Mouse (Mus musculus) CH12.LX (cell line): ENCODE measurements around the gene Ccdc103. TPM values are rescaled to one million over a fixed set of nuclear protein-coding genes. Genes with fewer than 3 reads are reported as not detected.

ENCODE experiments used
- DNase-seq: peaks from one replicate; pipeline ENCODE4 v3.0.0-alpha.2; 2013; ENCODE audit errors: extremely low read depth
- H3K27ac ChIP-seq: 2 replicates; pipeline ENCODE4 v1.5.1; 2012; ENCODE audit warnings: low read depth, mild to moderate bottlenecking, control low read depth, moderate library complexity; ENCODE audit not compliant: insufficient read depth
- H3K27me3 ChIP-seq: replicated peaks from 2 replicates; pipeline ENCODE3; 2012; ENCODE audit warnings: inconsistent platforms
- H3K36me3 ChIP-seq, 2 experiments: replicated peaks in 1 of 2; 2 replicates each; pipeline versions ENCODE3 to v1.6.1; 2012; ENCODE audit warnings: inconsistent platforms in 1 of 2, low read length in 1 of 2, mild to moderate bottlenecking in 1 of 2, mixed read lengths in 1 of 2, moderate library complexity in 1 of 2; ENCODE audit not compliant: control insufficient read depth in 1 of 2, insufficient read depth in 1 of 2
- H3K4me1 ChIP-seq, 2 experiments: 2 replicates each; pipeline ENCODE4 v1.6.1; 2012; ENCODE audit warnings: inconsistent platforms in 1 of 2, moderate library complexity in 1 of 2; ENCODE audit not compliant: insufficient read depth in 2 of 2, control insufficient read depth in 1 of 2
- H3K4me2 ChIP-seq: 2 replicates; pipeline ENCODE4 v1.6.1; 2012; ENCODE audit warnings: low read depth, mild to moderate bottlenecking, control low read depth; ENCODE audit not compliant: poor library complexity, insufficient read depth, severe bottlenecking
- H3K4me3 ChIP-seq, 3 experiments: fragments of 150-350 bp in 1 of 3; sonication (generic) in 1 of 3; replicated peaks in 1 of 3; 2 replicates each; pipeline versions ENCODE3 to v1.5.1; 2011 to 2012; ENCODE audit warnings: low read depth in 2 of 3, low read length in 2 of 3, mild to moderate bottlenecking in 2 of 3, moderate library complexity in 2 of 3, control low read depth in 1 of 3, improper control_type of control experiment in 1 of 3, inconsistent platforms in 1 of 3, mixed read lengths in 1 of 3; ENCODE audit not compliant: poor library complexity in 1 of 3
- H3K79me2 ChIP-seq: replicated peaks from 2 replicates; pipeline ENCODE4 v1.6.1; 2012; ENCODE audit warnings: mild to moderate bottlenecking, moderate library complexity; ENCODE audit not compliant: control insufficient read depth, poor library complexity, insufficient read depth, severe bottlenecking; ENCODE audit errors: extremely low read depth
- H3K9ac ChIP-seq: 2 replicates; pipeline ENCODE4 v1.6.1; 2012; ENCODE audit warnings: low read depth, mild to moderate bottlenecking, control low read depth, moderate library complexity; ENCODE audit not compliant: insufficient read depth
- H3K9me3 ChIP-seq: replicated peaks from 2 replicates; pipeline ENCODE3; 2012; ENCODE audit warnings: low read length, inconsistent platforms, mixed read lengths
- BHLHE40 ChIP-seq: IDR thresholded peaks from 2 replicates; pipeline ENCODE4 v1.6.1; 2011; ENCODE audit warnings: mild to moderate bottlenecking, low read depth, low read length, improper control_type of control experiment
- CHD1 ChIP-seq: IDR thresholded peaks from 2 replicates; pipeline ENCODE4 v1.6.1; 2012; ENCODE audit warnings: low read depth, low read length, improper control_type of control experiment, inconsistent platforms
- CHD2 ChIP-seq: IDR thresholded peaks from 2 replicates; pipeline ENCODE4 v1.6.1; 2011; ENCODE audit warnings: low read length, improper control_type of control experiment
- CTCF ChIP-seq, 2 experiments: IDR thresholded peaks in 1 of 2; conservative IDR thresholded peaks in 1 of 2; 2 replicates each; pipeline ENCODE4 v1.5.1; 2011 to 2012; ENCODE audit warnings: low read depth in 2 of 2, low read length in 2 of 2, improper control_type of control experiment in 1 of 2, inconsistent platforms in 1 of 2, mild to moderate bottlenecking in 1 of 2, moderate library complexity in 1 of 2
- E2F4 ChIP-seq: IDR thresholded peaks from 2 replicates; pipeline ENCODE4 v1.6.1; 2011; ENCODE audit warnings: low read depth, low read length, improper control_type of control experiment; ENCODE audit not compliant: insufficient replicate concordance
- EP300 ChIP-seq: IDR thresholded peaks from 2 replicates; pipeline ENCODE4 v1.6.1; 2011; ENCODE audit warnings: low read length, improper control_type of control experiment
- GABPA ChIP-seq: IDR thresholded peaks from 2 replicates; pipeline ENCODE4 v1.6.1; 2012; ENCODE audit warnings: low read depth, low read length, improper control_type of control experiment, inconsistent platforms; ENCODE audit not compliant: insufficient replicate concordance
- HCFC1 ChIP-seq: IDR thresholded peaks from 2 replicates; pipeline ENCODE4 v1.6.1; 2012; ENCODE audit warnings: low read depth, mild to moderate bottlenecking, inconsistent platforms, low read length, improper control_type of control experiment
- IRF4 ChIP-seq: IDR thresholded peaks from 2 replicates; pipeline ENCODE4 v1.6.1; 2014; ENCODE audit warnings: low read depth, mild to moderate bottlenecking, inconsistent platforms, low read length, improper control_type of control experiment
- JUN ChIP-seq: IDR thresholded peaks from 2 replicates; pipeline ENCODE4 v1.6.1; 2011; ENCODE audit warnings: low read depth, mild to moderate bottlenecking, low read length, improper control_type of control experiment, moderate library complexity; ENCODE audit not compliant: insufficient read depth
- JUND ChIP-seq: conservative IDR thresholded peaks from 2 replicates; pipeline ENCODE4 v1.6.1; 2011; ENCODE audit warnings: low read depth, low read length, improper control_type of control experiment
- MAX ChIP-seq: IDR thresholded peaks from 2 replicates; pipeline ENCODE4 v1.6.1; 2011; ENCODE audit warnings: low read length, improper control_type of control experiment
- MAZ ChIP-seq: IDR thresholded peaks from 2 replicates; pipeline ENCODE4 v1.6.1; 2012; ENCODE audit warnings: low read depth, mild to moderate bottlenecking, inconsistent platforms, low read length, improper control_type of control experiment, moderate library complexity
- MEF2A ChIP-seq: IDR thresholded peaks from 2 replicates; pipeline ENCODE4 v1.6.1; 2014; ENCODE audit warnings: low read depth, mild to moderate bottlenecking, inconsistent platforms, low read length, improper control_type of control experiment, borderline replicate concordance
- MXI1 ChIP-seq: IDR thresholded peaks from 2 replicates; pipeline ENCODE4 v1.6.1; 2011; ENCODE audit warnings: mild to moderate bottlenecking, low read depth, low read length, improper control_type of control experiment
- MYC ChIP-seq: IDR thresholded peaks from 2 replicates; pipeline ENCODE4 v1.6.1; 2011; ENCODE audit warnings: low read depth, mild to moderate bottlenecking, improper control_type of control experiment, low read length
- NELFE ChIP-seq: IDR thresholded peaks from 2 replicates; pipeline ENCODE4 v1.6.1; 2011; ENCODE audit warnings: low read depth, low read length, improper control_type of control experiment
- NRF1 ChIP-seq: IDR thresholded peaks from 2 replicates; pipeline ENCODE4 v1.6.1; 2014; ENCODE audit warnings: low read depth, mild to moderate bottlenecking, inconsistent platforms, low read length, improper control_type of control experiment, moderate library complexity
- PAX5 ChIP-seq: IDR thresholded peaks from 2 replicates; pipeline ENCODE4 v1.6.1; 2012; ENCODE audit warnings: low read length, inconsistent platforms, mixed read lengths
- POLR2A ChIP-seq: IDR thresholded peaks from 2 replicates; pipeline ENCODE4 v1.6.1; 2011; ENCODE audit warnings: low read depth, mild to moderate bottlenecking, improper control_type of control experiment, low read length
- RAD21 ChIP-seq: IDR thresholded peaks from 2 replicates; pipeline ENCODE4 v1.6.1; 2011; ENCODE audit warnings: low read depth, mild to moderate bottlenecking, low read length, improper control_type of control experiment, moderate library complexity
- RCOR1 ChIP-seq: conservative IDR thresholded peaks from 2 replicates; pipeline ENCODE4 v1.6.1; 2012; ENCODE audit warnings: low read depth, mild to moderate bottlenecking, inconsistent platforms, low read length, improper control_type of control experiment
- SIN3A ChIP-seq: IDR thresholded peaks from 2 replicates; pipeline ENCODE4 v1.6.1; 2012; ENCODE audit warnings: low read length, improper control_type of control experiment, inconsistent platforms
- SMC3 ChIP-seq: IDR thresholded peaks from 2 replicates; pipeline ENCODE4 v1.6.1; 2011; ENCODE audit warnings: low read depth, low read length, improper control_type of control experiment
- TBP ChIP-seq: conservative IDR thresholded peaks from 2 replicates; pipeline ENCODE4 v1.6.1; 2011; ENCODE audit warnings: low read depth, low read length, improper control_type of control experiment
- TCF12 ChIP-seq: IDR thresholded peaks from 2 replicates; pipeline ENCODE4 v1.6.1; 2014; ENCODE audit warnings: low read depth, mild to moderate bottlenecking, inconsistent platforms, low read length, improper control_type of control experiment
- UBTF ChIP-seq: IDR thresholded peaks from 2 replicates; pipeline ENCODE4 v1.6.1; 2012; ENCODE audit warnings: low read depth, mild to moderate bottlenecking, inconsistent platforms, low read length, improper control_type of control experiment, moderate library complexity
- USF1 ChIP-seq: IDR thresholded peaks from 2 replicates; pipeline ENCODE4 v1.6.1; 2014; ENCODE audit warnings: low read depth, mild to moderate bottlenecking, inconsistent platforms, low read length, improper control_type of control experiment
- ZC3H11A ChIP-seq: IDR thresholded peaks from 2 replicates; pipeline ENCODE4 v1.6.1; 2012; ENCODE audit warnings: low read depth, mild to moderate bottlenecking, inconsistent platforms, low read length, improper control_type of control experiment
- ZNF384 ChIP-seq: IDR thresholded peaks from 2 replicates; pipeline ENCODE4 v1.6.1; 2012; ENCODE audit warnings: low read depth, low read length, improper control_type of control experiment, inconsistent platforms
- dilution Hi-C: fragments of 300-500 bp; cut with MboI; formaldehyde crosslinking; loops from 2 replicates; pipeline ENCODE4 v1.14.3; 2020; ENCODE audit warnings: low sequenced_read_pairs; ENCODE audit not compliant: extremely low pct_unique_long_range_greater_than_20kb, extremely low pct_ligation_motif_present
- in situ Hi-C: fragments of 300-500 bp; cut with MboI; formaldehyde crosslinking; loops from 3 replicates; pipeline ENCODE4 v1.14.3; 2019; ENCODE audit warnings: low sequenced_read_pairs, low pct_ligation_motif_present, low pct_unique_long_range_greater_than_20kb, mixed read lengths
- polyA plus RNA-seq: library from polyadenylated mRNA; unstranded; fragments of >175 nt; gene quantifications from 2 replicates; pipeline ENCODE4 v1.2.1, GENCODE M21; 2012; ENCODE audit warnings: low read depth; ENCODE audit not compliant: insufficient read length
- total RNA-seq, 2 experiments: library from RNA; depleted of rRNA; stranded (reverse); fragments of 300-350 nt in 1 of 2; fragments of >200 nt in 1 of 2; gene quantifications; 2 replicates each; pipeline ENCODE4 v1.2.3; 2012 to 2014

The Ccdc103 gene
- total and polyA plus RNA-seq, 3 experiments: 0.20 to 0.58 (median 0.42) TPM

DNA sequence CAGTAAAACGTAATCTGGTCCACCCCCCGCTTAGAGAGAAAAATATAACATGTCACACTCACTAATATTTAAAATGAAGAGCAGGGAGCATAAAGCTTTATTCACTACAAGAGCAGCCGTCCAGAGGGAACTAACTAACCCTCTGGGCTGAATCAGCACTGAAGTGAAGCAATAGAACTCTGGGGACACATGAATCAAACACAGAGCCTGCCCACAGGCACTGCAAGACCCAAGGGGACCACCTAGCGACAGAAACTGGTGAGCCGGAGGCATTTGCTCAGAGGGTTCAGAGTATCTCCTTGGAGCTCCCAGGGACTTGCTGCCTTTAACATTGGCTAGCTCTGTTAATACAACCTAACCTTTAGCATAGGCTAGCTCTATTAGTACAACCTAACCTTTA is 9.1 kb downstream of the Ccdc103 start:
- Histone ChIP-seq H3K27me3 (peaks cover 73% of the 10 kb centered on the region), H3K4me1 (peaks cover 14 to 27% of the 10 kb centered on the region in 2 experiments), H3K4me2 (no peak overlapping the region), H3K9me3 (no peaks in the 10 kb centered on the region), H3K79me2 (no peaks in the 10 kb centered on the region), H3K27ac (no peak overlapping the region), H3K9ac (no peak overlapping the region), H3K36me3 (no peaks in the 10 kb centered on the region)
- in situ Hi-C loops: no loop called here
- TF ChIP-seq RCOR1: no peak
- no peak for TF ChIP-seq SIN3A
- no peak for TF ChIP-seq HCFC1
- no peak for TF ChIP-seq BHLHE40
- no peak for TF ChIP-seq CHD1
- no peak for TF ChIP-seq IRF4
- TF ChIP-seq E2F4: no peak
- TF ChIP-seq ZNF384: no peak
- no peak for TF ChIP-seq ZC3H11A
- TF ChIP-seq GABPA: no peak
- TF ChIP-seq, all 38 proteins: peak for 0
- dilution Hi-C loops: no loop called here
- H3K4me3 ChIP-seq: no peak overlapping the region
- no peak for DNase-seq

DNA sequence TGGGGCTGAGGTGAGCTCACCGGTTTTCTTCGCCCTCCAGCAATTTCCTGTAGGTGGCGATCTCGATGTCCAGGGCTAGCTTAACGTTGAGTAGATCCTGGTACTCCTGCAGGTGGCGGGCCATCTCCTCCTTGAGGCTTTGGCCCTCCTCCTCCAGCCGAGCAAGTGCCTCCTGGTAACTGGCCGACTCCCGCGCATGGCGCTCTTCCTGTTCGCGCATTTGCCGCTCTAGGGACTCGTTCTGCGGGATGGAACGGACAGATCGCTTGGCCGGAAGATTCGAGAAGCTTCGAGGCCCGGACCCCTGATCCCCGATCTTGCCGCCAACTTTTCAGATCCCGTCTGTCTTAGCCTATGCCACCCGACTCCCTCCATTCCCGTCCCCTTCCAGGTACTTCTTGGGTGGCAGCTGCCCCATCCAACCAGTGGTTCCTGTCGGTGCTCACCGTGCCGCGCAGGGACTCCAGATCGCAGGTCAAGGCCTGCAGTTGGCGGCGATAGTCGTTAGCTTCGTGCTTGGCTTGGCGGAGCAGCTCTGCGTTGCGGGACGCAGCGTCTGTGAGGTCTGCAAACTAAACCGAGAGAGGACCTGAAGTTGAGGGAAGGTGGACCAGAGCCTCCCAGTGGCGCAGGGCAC is 12.1 kb downstream of the Ccdc103 start:
- no peaks in the 10 kb centered on the region for H3K36me3 ChIP-seq
- DNase-seq: peak; percentile 80
- TF ChIP-seq GABPA: no peak
- peak; percentile 34; the same call in 1 of the 2 replicates for TF ChIP-seq SIN3A
- TF ChIP-seq SMC3: peak; percentile 85
- 0 out of 2 replicates have a peak, but pooled peaks have one; percentile 12 for TF ChIP-seq BHLHE40
- peak; percentile 63 for TF ChIP-seq NRF1
- no peak for TF ChIP-seq UBTF
- no peak for TF ChIP-seq TBP
- TF ChIP-seq MAZ: no peak
- TF ChIP-seq RAD21: peak; percentile 78
- TF ChIP-seq MAX: no peak
- no peak for TF ChIP-seq CHD2
- TF ChIP-seq CTCF (conservative IDR thresholded peaks at IDR 0.05 in 1 of 2, IDR thresholded peaks at IDR 0.05 in 1 of 2; ENCODE audit: low read depth in 2 of 2, low read length in 2 of 2): peak in 1 of 2 experiments; percentile 100; a peak in 2 of 4 replicates
- TF ChIP-seq USF1: no peak
- TF ChIP-seq POLR2A: no peak
- 0 out of 2 replicates have a peak, but pooled peaks have one; percentile 61 for TF ChIP-seq E2F4
- TF ChIP-seq JUN: no peak
- TF ChIP-seq NELFE: peak; percentile 65; the same call in 1 of the 2 replicates
- 0 out of 2 replicates have a peak, but pooled peaks have one; percentile 27 for TF ChIP-seq MYC
- no peak for TF ChIP-seq ZNF384
- no peak for TF ChIP-seq JUND
- TF ChIP-seq MXI1: 0 out of 2 replicates have a peak, but pooled peaks have one; percentile 37
- peak; percentile 60; the same call in 1 of the 2 replicates for TF ChIP-seq MEF2A
- TF ChIP-seq RCOR1: no peak
- TF ChIP-seq CHD1: no peak
- TF ChIP-seq TCF12: peak; percentile 27; the same call in 1 of the 2 replicates
- TF ChIP-seq EP300: no peak
- TF ChIP-seq PAX5: no peak
- TF ChIP-seq IRF4: no peak; the same call in 1 of the 2 replicates

More for the DNA sequence above, 12.1 kb downstream of the Ccdc103 start:
- H3K27ac ChIP-seq: no peak overlapping the region
- H3K9me3 ChIP-seq: no peaks in the 10 kb centered on the region
- H3K4me3 ChIP-seq: peak overlapping the region in 1 of 3 experiments; percentile 9
- in situ Hi-C loops (no loop called here), dilution Hi-C loops (no loop called here)
- H3K79me2 ChIP-seq: no peaks in the 10 kb centered on the region
- H3K9ac ChIP-seq: no peak overlapping the region
- peaks cover 76% of the 10 kb centered on the region for H3K27me3 ChIP-seq
- peaks cover 6 to 14% of the 10 kb centered on the region in 2 experiments; a peak in 3 of 4 replicates for H3K4me1 ChIP-seq
- H3K4me2 ChIP-seq: 0 out of 2 replicates have a peak overlapping the region, but pooled peaks have one; percentile 7
